Mouse (Mus musculus) central nervous system, embryonic 11.5 days (tissue): ENCODE data around the gene Dld. TPM values are rescaled to one million over a fixed set of nuclear protein-coding genes. Genes with fewer than 3 reads are reported as not detected.

ENCODE experiments used
- polyA plus RNA-seq: library from polyadenylated mRNA; depleted of rRNA; stranded (reverse); fragments of >200 nt; gene quantifications from 2 replicates; pipeline ENCODE4 v1.2.3, GENCODE M21; 2012; rRNA removed

The Dld gene
- 86.7 and 95.0 TPM in 2 replicates for polyA plus RNA-seq

DNA sequence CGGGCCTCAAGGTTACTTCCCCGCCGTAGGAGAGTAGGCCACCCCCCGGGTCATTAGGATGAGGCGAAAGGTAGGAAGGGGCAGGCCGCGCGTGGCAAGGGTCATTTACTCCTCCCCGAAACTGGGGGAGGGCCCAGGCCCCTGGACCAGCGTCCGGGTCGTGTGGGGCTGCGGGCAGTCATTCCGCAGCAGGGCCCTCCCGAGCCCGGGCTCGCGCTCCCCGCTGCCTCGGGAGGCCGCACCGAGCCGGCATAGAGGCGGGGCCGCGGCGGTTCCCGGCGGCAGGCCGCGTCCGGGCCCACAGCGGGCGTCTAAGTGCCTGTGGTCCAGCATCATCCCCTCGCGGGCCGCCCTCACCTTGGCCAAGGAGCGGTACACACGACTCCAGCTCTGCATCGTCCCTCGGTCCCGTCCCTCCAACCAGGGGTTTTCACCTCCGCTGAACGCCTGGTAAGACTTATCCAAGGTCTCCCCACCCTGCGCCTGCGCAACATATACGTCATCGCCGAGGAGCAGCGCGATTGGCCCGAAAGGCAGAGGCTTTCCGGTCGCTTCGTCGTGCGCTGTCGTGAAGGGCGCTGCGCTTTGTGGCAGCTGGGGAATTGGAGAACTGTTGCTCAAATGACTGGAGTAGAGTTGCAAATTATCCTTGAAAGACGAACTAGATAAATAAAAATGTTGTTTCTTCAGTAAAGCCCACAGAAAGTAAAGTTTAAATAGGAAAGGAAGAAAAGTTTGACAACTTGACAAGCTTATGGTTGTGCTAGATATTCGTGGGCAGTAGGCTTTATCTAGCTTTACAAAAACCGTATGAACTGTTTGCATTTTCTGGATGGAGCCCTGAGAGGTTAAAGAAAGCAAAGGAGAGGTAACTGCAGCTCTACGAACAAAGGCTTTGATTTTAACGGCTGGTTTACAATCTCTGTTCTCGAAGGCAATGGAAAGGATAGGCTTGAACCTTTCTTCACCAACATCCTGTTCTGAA, at the start of gene Dld:
TSS of gene Dld (minus strand) at position 510 of the 985 bp plus-strand sequence.

DNA sequence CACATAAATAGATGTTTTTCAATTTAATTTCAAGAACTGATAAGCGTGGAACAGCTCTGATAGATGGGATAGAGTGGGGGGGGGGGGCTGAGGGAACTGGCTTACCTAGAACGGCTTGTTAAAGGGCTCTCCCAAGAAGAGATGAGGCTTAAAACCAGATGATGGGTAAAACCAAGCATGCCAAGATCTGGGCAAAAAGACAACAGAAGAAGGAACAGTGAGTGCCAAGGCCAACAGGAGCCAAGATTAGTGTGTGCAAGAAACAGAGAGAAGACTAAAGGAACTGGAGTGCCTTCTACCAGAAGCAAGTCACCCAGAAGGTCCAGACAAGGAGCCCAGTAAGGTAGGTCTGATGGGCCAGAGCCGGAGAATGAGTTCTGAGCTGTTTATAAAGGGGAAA, 39.3 kb upstream of the Dld start, which contains the start of gene Slc26a3:
TSS of gene Slc26a3 (plus strand) at position 301 of the 400 bp plus-strand sequence.

Other genes starting within 250 kb of the Dld start
- gene Gm6993, start 110.7 kb downstream of the Dld start, polyA plus RNA-seq, result not detected in 2 replicates
- 25.4 and 35.4 TPM in 2 replicates for gene Lamb1, start 86.2 kb downstream of the Dld start, polyA plus RNA-seq
- 0.05 TPM in 1 of 2 replicates, not detected in the other for gene Slc26a3, start 39.4 kb upstream of the Dld start, polyA plus RNA-seq
- gene Cbll1, start 148.2 kb upstream of the Dld start, polyA plus RNA-seq, result 8.4 and 16.1 TPM in 2 replicates
- 0.01 and 0.06 TPM in 2 replicates for gene Slc26a4, start 208.5 kb upstream of the Dld start, polyA plus RNA-seq